Mouse (Mus musculus) liver, postnatal 0 days (tissue): ENCODE data around the gene Ociad1. TPM values are rescaled to one million over a fixed set of nuclear protein-coding genes. Genes with fewer than 3 reads are reported as not detected.

Experiments
- ATAC-seq: fragments of 200-750 bp; cut with Nextera tagmentation; 2 replicates; pipeline ENCODE4 v1.8.0; 2017; ENCODE audit warnings: mild to moderate bottlenecking, moderate library complexity
- DNase-seq: peaks from one replicate; pipeline ENCODE4 v3.0.0-alpha.2; 2016
- H3K27ac ChIP-seq: fragments of 300-500 bp; sonication (generic); 2 replicates; pipeline ENCODE4 v1.5.1; 2014; ENCODE audit warnings: antibody characterized with exemption, moderate library complexity, mild to moderate bottlenecking, low read depth
- H3K27me3 ChIP-seq: fragments of 300-500 bp; sonication (generic); 2 replicates; pipeline ENCODE4 v1.6.1; 2014; ENCODE audit warnings: low read length, control low read depth, mixed read lengths; ENCODE audit not compliant: insufficient read depth
- H3K36me3 ChIP-seq: fragments of 300-500 bp; sonication (generic); replicated peaks from 2 replicates; pipeline ENCODE4 v1.6.1; 2014; ENCODE audit warnings: mild to moderate bottlenecking, control low read depth, low read length, moderate library complexity, mixed read lengths; ENCODE audit not compliant: insufficient read depth
- H3K4me1 ChIP-seq: fragments of 300-500 bp; sonication (generic); 2 replicates; pipeline ENCODE4 v1.6.1; 2014; ENCODE audit warnings: antibody characterized with exemption, mild to moderate bottlenecking, control low read depth; ENCODE audit not compliant: insufficient read depth
- H3K4me2 ChIP-seq: fragments of 300-500 bp; sonication (generic); 2 replicates; pipeline ENCODE4 v1.6.1; 2014; ENCODE audit warnings: low read depth, mild to moderate bottlenecking, low read length, moderate library complexity, mixed read lengths
- H3K4me3 ChIP-seq: fragments of 300-500 bp; sonication (generic); 2 replicates; pipeline ENCODE4 v1.5.1; 2014; ENCODE audit warnings: low read depth, low read length
- H3K9ac ChIP-seq: fragments of 300-500 bp; sonication (generic); replicated peaks from 2 replicates; pipeline ENCODE4 v1.6.1; 2014; ENCODE audit warnings: mild to moderate bottlenecking, moderate library complexity
- H3K9me3 ChIP-seq: fragments of 300-500 bp; sonication (generic); 2 replicates; pipeline ENCODE4 v1.6.1; 2016; ENCODE audit warnings: mild to moderate bottlenecking, control low read depth, low read length, mixed read lengths
- CTCF ChIP-seq: sonication (generic); IDR thresholded peaks from 2 replicates; pipeline ENCODE4 v1.5.1; 2016; ENCODE audit warnings: antibody characterized with exemption, low read depth
- EP300 ChIP-seq: IDR thresholded peaks from 2 replicates; pipeline ENCODE4 v1.6.1; 2016; ENCODE audit warnings: antibody characterized with exemption, low read depth, mild to moderate bottlenecking
- WGBS: fragments of 180-500 bp; shearing (Covaris S2); extraction: QIAGEN DNeasy Blood & Tissue Kit; methylation state at CpG from one replicate; pipeline ENCODE4 v1.1.7; 2014; ENCODE audit not compliant: insufficient replicate concordance; 5-methylcytosine and 5-hydroxymethylcytosine counted together
- polyA plus RNA-seq: library from polyadenylated mRNA; unstranded; fragments of >200 nt; fragmentation: Nextera tagmentation; extraction: Ambion mirVana; gene quantifications from 2 replicates; pipeline ENCODE4 v1.2.1, GENCODE M21; 2015

The Ociad1 gene
- polyA plus RNA-seq, 1 experiment from 2014 or later, result 98.7 TPM

GRCm38 (mm10) chr5:73323602-73324001 lies 31.0 kb downstream of the Ociad1 start:
- Histone ChIP-seq H3K9me3 (no peaks in the 10 kb centered on the region), H3K27me3 (no peaks in the 10 kb centered on the region), H3K4me1 (no peaks in the 10 kb centered on the region), H3K9ac (no peak overlapping the region), H3K4me3 (no peak overlapping the region), H3K36me3 (no peaks in the 10 kb centered on the region), H3K27ac (no peak overlapping the region), H3K4me2 (no peak overlapping the region)
- ATAC-seq, result no peak
- no peak for DNase-seq
- 55% methylated on average over 5 of the region's 5 CpGs for WGBS
- no peak for TF ChIP-seq EP300
- TF ChIP-seq CTCF, result no peak

GRCm38 (mm10) chr5:73324526-73325170 lies 32.1 kb downstream of the Ociad1 start:
- no peaks in the 10 kb centered on the region for H3K36me3 ChIP-seq
- H3K9ac ChIP-seq, result no peak overlapping the region
- no peak overlapping the region for H3K27ac ChIP-seq
- 71% methylated on average over 8 of the region's 8 CpGs for WGBS
- TF ChIP-seq CTCF (no peak), EP300 (no peak)
- no peaks in the 10 kb centered on the region for H3K27me3 ChIP-seq
- no peaks in the 10 kb centered on the region for H3K9me3 ChIP-seq
- no peak overlapping the region for H3K4me2 ChIP-seq
- H3K4me3 ChIP-seq, result no peak overlapping the region
- ATAC-seq, result no peak
- no peaks in the 10 kb centered on the region for H3K4me1 ChIP-seq
- DNase-seq, result no peak

GRCm38 (mm10) chr5:73331002-73331401 lies 38.4 kb downstream of the Ociad1 start:
- DNase-seq (no peak), ATAC-seq (no peak)
- no peaks in the 10 kb centered on the region for H3K36me3 ChIP-seq
- no peaks in the 10 kb centered on the region for H3K9me3 ChIP-seq
- no peak overlapping the region for H3K4me2 ChIP-seq
- no peaks in the 10 kb centered on the region for H3K4me1 ChIP-seq
- WGBS, result 56% methylated on average over 4 of the region's 4 CpGs
- H3K4me3 ChIP-seq, result no peak overlapping the region
- no peaks in the 10 kb centered on the region for H3K27me3 ChIP-seq
- TF ChIP-seq CTCF (no peak), EP300 (no peak)
- H3K27ac ChIP-seq, result no peak overlapping the region
- no peak overlapping the region for H3K9ac ChIP-seq

GRCm38 (mm10) chr5:73336448-73336847 lies 43.9 kb downstream of the Ociad1 start:
- no peaks in the 10 kb centered on the region for H3K27me3 ChIP-seq
- DNase-seq (no peak), ATAC-seq (no peak)
- H3K4me1 ChIP-seq, result peaks cover 4% of the 10 kb centered on the region
- WGBS, result 70% methylated on average over 5 of the region's 5 CpGs
- H3K4me2 ChIP-seq, result no peak overlapping the region
- no peak overlapping the region for H3K9ac ChIP-seq
- no peak overlapping the region for H3K27ac ChIP-seq
- TF ChIP-seq CTCF (no peak), EP300 (no peak)
- H3K4me3 ChIP-seq, result no peak overlapping the region
- H3K36me3 ChIP-seq, result no peaks in the 10 kb centered on the region
- no peaks in the 10 kb centered on the region for H3K9me3 ChIP-seq

GRCm38 (mm10) chr5:73337961-73338831 lies 45.6 kb downstream of the Ociad1 start:
- H3K4me1 ChIP-seq, result peaks cover 4% of the 10 kb centered on the region
- no peak for TF ChIP-seq CTCF
- no peak for TF ChIP-seq EP300
- H3K27ac ChIP-seq, result no peak overlapping the region
- H3K4me2 ChIP-seq, result peak overlapping the region; percentile 82
- WGBS, result 6% methylated on average over 28 of the region's 41 CpGs
- H3K4me3 ChIP-seq, result peak overlapping the region; percentile 55
- no peaks in the 10 kb centered on the region for H3K36me3 ChIP-seq
- no peaks in the 10 kb centered on the region for H3K9me3 ChIP-seq
- DNase-seq, result peak; percentile 27
- H3K27me3 ChIP-seq, result no peaks in the 10 kb centered on the region
- 0 out of 2 replicates have a peak, but pooled peaks have one; percentile 21 for ATAC-seq
- peak overlapping the region; percentile 51 for H3K9ac ChIP-seq

GRCm38 (mm10) chr5:73338832-73339163 lies 46.2 kb downstream of the Ociad1 start:
- no peak for TF ChIP-seq EP300
- no peak for TF ChIP-seq CTCF
- no peaks in the 10 kb centered on the region for H3K27me3 ChIP-seq
- no peak for DNase-seq
- H3K27ac ChIP-seq, result no peak overlapping the region
- no peaks in the 10 kb centered on the region for H3K9me3 ChIP-seq
- no peak for ATAC-seq
- H3K4me3 ChIP-seq, result peak overlapping the region; percentile 55
- no peaks in the 10 kb centered on the region for H3K36me3 ChIP-seq
- WGBS, result 56% methylated on average over 14 of the region's 14 CpGs
- peak overlapping the region; percentile 82 for H3K4me2 ChIP-seq
- peak overlapping the region; percentile 51 for H3K9ac ChIP-seq
- peaks cover 4% of the 10 kb centered on the region for H3K4me1 ChIP-seq
